Mouse (Mus musculus): ENCODE results near the gene Zscan26.
A peak's percentile ranks its signal among the peaks of the same experiment; 100 is the strongest.
"Not testable (repeated sequence)": the region's sequence is repeated elsewhere in the genome, so short reads cannot be mapped to it uniquely, and the experiment has no call there.

Zscan26 gene

GRCm38 (mm10) chr13:21427631-21428030, 25.9 kb downstream of the Zscan26 start:
- DNase-seq (ENCODE audit: low read depth, low spot score): no peak

- peak; percentile 81 for DNase-seq (ENCODE audit: low read depth, low spot score)
Measured at GRCm38 (mm10) chr13:21423301-21423700, 30.2 kb downstream of the Zscan26 start.

- no peak for DNase-seq (ENCODE audit: low read depth, low spot score)
Measured at GRCm38 (mm10) chr13:21418865-21419264, 34.7 kb downstream of the Zscan26 start.

- DNase-seq (ENCODE audit: low read depth, low spot score): peak; percentile 66
Measured at GRCm38 (mm10) chr13:21417298-21418010, 36.1 kb downstream of the Zscan26 start.

- DNase-seq (ENCODE audit: low read depth, low spot score): no peak
Measured at GRCm38 (mm10) chr13:21415750-21416149, 37.8 kb downstream of the Zscan26 start.

- DNase-seq (ENCODE audit: low read depth, low spot score): no peak
Measured at GRCm38 (mm10) chr13:21415266-21415665, 38.3 kb downstream of the Zscan26 start.

- DNase-seq (ENCODE audit: low read depth, low spot score): no peak
Measured at GRCm38 (mm10) chr13:21414231-21415212, 39.0 kb downstream of the Zscan26 start.

GRCm38 (mm10) chr13:21408805-21409459, 44.6 kb downstream of the Zscan26 start:
- DNase-seq (ENCODE audit: low read depth, low spot score): no peak

- DNase-seq (ENCODE audit: low read depth, low spot score): peak; percentile 99
Measured at GRCm38 (mm10) chr13:21407969-21408804, 45.3 kb downstream of the Zscan26 start.

GRCm38 (mm10) chr13:21407341-21407740, 46.2 kb downstream of the Zscan26 start:
- DNase-seq (ENCODE audit: low read depth, low spot score): no peak

GRCm38 (mm10) chr13:21402848-21403247, 50.7 kb downstream of the Zscan26 start:
- no peak for DNase-seq (ENCODE audit: low read depth, low spot score)

GRCm38 (mm10) chr13:21402287-21402846, 51.2 kb downstream of the Zscan26 start, which contains the start of gene Zkscan3:
TSS of gene Zkscan3 (minus strand) at chr13:21402755.
- peak; percentile 94 for DNase-seq (ENCODE audit: low read depth, low spot score)

- DNase-seq (ENCODE audit: low read depth, low spot score): no peak
Measured at GRCm38 (mm10) chr13:21401636-21402286, 51.8 kb downstream of the Zscan26 start.

GRCm38 (mm10) chr13:21401166-21401565, 52.4 kb downstream of the Zscan26 start:
- no peak for DNase-seq (ENCODE audit: low read depth, low spot score)

- no peak for DNase-seq (ENCODE audit: low read depth, low spot score)
Measured at GRCm38 (mm10) chr13:21397486-21397885, 56.0 kb downstream of the Zscan26 start.

GRCm38 (mm10) chr13:21396048-21396447, 57.5 kb downstream of the Zscan26 start:
- not testable (repeated sequence) for DNase-seq (ENCODE audit: low read depth, low spot score)

GRCm38 (mm10) chr13:21395623-21396022, 57.9 kb downstream of the Zscan26 start:
- DNase-seq (ENCODE audit: low read depth, low spot score): no peak

- DNase-seq (ENCODE audit: low read depth, low spot score): no peak
Measured at GRCm38 (mm10) chr13:21395211-21395610, 58.3 kb downstream of the Zscan26 start.

Measured in brain, adult 2 months (tissue).